Mouse (Mus musculus) thymus, postnatal 0 days (tissue): Measurements from ENCODE around the gene Gm21732. TPM values are rescaled to one million over a fixed set of nuclear protein-coding genes. Genes with fewer than 3 reads are reported as not detected.
"Not testable (repeated sequence)": the region's sequence is repeated elsewhere in the genome, so short reads cannot be mapped to it uniquely, and the experiment has no call there.

Source experiments
- DNase-seq: peaks from one replicate; pipeline ENCODE4 v3.0.0-alpha.2; 2015; ENCODE audit warnings: low spot score
- polyA plus RNA-seq: library from polyadenylated mRNA; unstranded; fragments of >200 nt; fragmentation: Nextera tagmentation; extraction: Ambion mirVana; gene quantifications from 2 replicates; pipeline ENCODE4 v1.2.1, GENCODE M21; 2015

Gm21732 gene
- not detected in 2 replicates for polyA plus RNA-seq

DNA sequence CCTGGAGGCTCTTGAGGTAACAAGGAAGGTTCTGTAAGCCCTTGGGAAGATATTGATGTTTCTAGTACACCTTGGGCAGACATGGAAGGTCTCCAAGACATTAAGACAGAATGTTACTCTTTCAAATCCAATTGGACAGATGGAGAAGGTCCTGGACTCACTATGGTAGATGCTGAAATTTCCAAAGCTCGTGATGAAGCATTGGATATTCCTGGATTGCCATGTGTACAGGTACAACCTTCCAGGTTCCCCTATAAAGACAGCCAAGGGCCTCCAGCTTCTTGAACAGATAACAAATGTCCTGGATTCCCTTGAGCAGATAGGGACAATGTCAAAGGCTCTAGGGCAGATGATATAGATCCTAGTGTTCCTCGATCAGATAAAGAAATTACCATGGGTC lies at the start of gene Gm21732:
Gene Gm21732 (minus strand): TSS at position 101 of the 400 bp plus-strand sequence.
- not testable (repeated sequence) for DNase-seq

Other genes starting within 250 kb of the Gm21732 start
- not detected in 2 replicates for gene Gm20897, start 73.5 kb downstream of the Gm21732 start, polyA plus RNA-seq